Mouse (Mus musculus) kidney, adult 2 months (tissue): ENCODE measurements at regions not wholly inside any gene's neighbourhood (a gene's known extent, or its start where the extent isn't known, plus 50 kb on each side); places are given as distances from the start of the nearest gene placed in this dataset.

ENCODE experiments used
- CTCF ChIP-seq: fragments of 200-500 bp; conservative IDR thresholded peaks from 2 replicates; pipeline ENCODE4 v1.5.1; 2011; ENCODE audit warnings: low read depth, mild to moderate bottlenecking, control low read depth, low read length, moderate library complexity, mixed read lengths; ENCODE audit not compliant: insufficient read depth, insufficient read length
- POLR2A ChIP-seq: fragments of 200-500 bp; IDR thresholded peaks from one replicate; pipeline ENCODE4 v1.6.1; 2011; ENCODE audit warnings: low read depth, low read length, control low read depth

DNA sequence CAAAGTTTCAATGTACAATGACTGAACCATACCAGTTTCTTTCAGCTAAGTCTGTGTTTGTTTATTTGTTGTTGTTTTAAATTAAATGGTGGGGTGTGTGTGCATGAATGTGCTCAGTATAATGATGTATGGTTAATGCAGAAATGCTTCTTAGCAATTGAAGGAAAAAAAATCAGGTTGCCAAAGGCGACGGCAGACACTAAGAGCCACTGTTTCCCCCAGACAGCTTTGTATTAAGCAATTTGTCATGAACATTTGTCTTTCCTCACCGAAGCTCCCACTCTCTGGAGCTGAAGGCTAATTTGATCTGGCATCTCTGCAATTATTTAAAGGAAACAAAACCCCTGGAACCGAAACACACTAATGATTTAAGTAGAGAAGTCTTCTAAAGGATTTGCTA lies 360.7 kb downstream of the Bckdhb start:
- TF ChIP-seq CTCF (no peak), POLR2A (no peak)
